Mouse (Mus musculus): ENCODE measurements at regions not wholly inside any gene's neighbourhood (a gene's known extent, or its start where the extent isn't known, plus 50 kb on each side); places are given as distances from the start of the nearest gene placed in this dataset.
A peak's percentile ranks its signal among the peaks of the same experiment; 100 is the strongest.
"Not testable (repeated sequence)": the region's sequence is repeated elsewhere in the genome, so short reads cannot be mapped to it uniquely, and the experiment has no call there.

- DNase-seq: no peak
These were observed 53.3 kb upstream of the Creb5 start for GRCm38 (mm10) chr6:53233777-53234176.

- DNase-seq: no peak
These were observed 54.5 kb upstream of the Creb5 start for GRCm38 (mm10) chr6:53232616-53233015.

- peak; percentile 73 for DNase-seq
These were observed 57.7 kb upstream of the Creb5 start for GRCm38 (mm10) chr6:53229350-53229749.

GRCm38 (mm10) chr6:53222104-53222503 lies 65.0 kb upstream of the Creb5 start:
- DNase-seq: peak; percentile 20

GRCm38 (mm10) chr6:53221668-53222005 lies 65.4 kb upstream of the Creb5 start:
- peak; percentile 87 for DNase-seq

- peak; percentile 18 for DNase-seq
These were observed 66.0 kb upstream of the Creb5 start for GRCm38 (mm10) chr6:53220784-53221667.

- DNase-seq: no peak
These were observed 68.2 kb upstream of the Creb5 start for GRCm38 (mm10) chr6:53218871-53219286.

GRCm38 (mm10) chr6:53217234-53218015 lies 69.6 kb upstream of the Creb5 start:
- peak; percentile 68 for DNase-seq

GRCm38 (mm10) chr6:53216715-53217114 lies 70.4 kb upstream of the Creb5 start:
- no peak for DNase-seq

- no peak for DNase-seq
These were observed 75.7 kb upstream of the Creb5 start for GRCm38 (mm10) chr6:53211420-53211819.

GRCm38 (mm10) chr6:53209398-53209797 lies 77.7 kb upstream of the Creb5 start:
- no peak for DNase-seq

- no peak for DNase-seq
These were observed 78.6 kb upstream of the Creb5 start for GRCm38 (mm10) chr6:53208474-53208873.

- no peak for DNase-seq
These were observed 79.3 kb upstream of the Creb5 start for GRCm38 (mm10) chr6:53207781-53208180.

- no peak for DNase-seq
These were observed 79.7 kb upstream of the Creb5 start for GRCm38 (mm10) chr6:53207361-53207760.

GRCm38 (mm10) chr6:53201281-53201956 lies 85.7 kb upstream of the Creb5 start:
- no peak for DNase-seq

- no peak for DNase-seq
These were observed 87.6 kb upstream of the Creb5 start for GRCm38 (mm10) chr6:53199474-53199873.

- DNase-seq: not testable (repeated sequence)
These were observed 104.9 kb upstream of the Creb5 start for GRCm38 (mm10) chr6:53182131-53182530.

GRCm38 (mm10) chr6:53164423-53164841 lies 96.0 kb upstream of the Jazf1 start:
- peak; percentile 66 for DNase-seq

- DNase-seq: no peak
These were observed 94.7 kb upstream of the Jazf1 start for GRCm38 (mm10) chr6:53163091-53163490.

GRCm38 (mm10) chr6:53161627-53162026 lies 93.2 kb upstream of the Jazf1 start:
- DNase-seq: no peak

- DNase-seq: no peak
These were observed 86.2 kb upstream of the Jazf1 start for GRCm38 (mm10) chr6:53154621-53155020.

- peak; percentile 79 for DNase-seq
These were observed 79.0 kb upstream of the Jazf1 start for GRCm38 (mm10) chr6:53147478-53147877.

- DNase-seq: peak; percentile 91
These were observed 75.6 kb upstream of the Jazf1 start for GRCm38 (mm10) chr6:53143846-53144584.
